Mouse (Mus musculus) ES-E14 (cell line): ENCODE data around the gene Arhgef28. TPM values are rescaled to one million over a fixed set of nuclear protein-coding genes. Genes with fewer than 3 reads are reported as not detected.

Experiments used
- DNase-seq: peaks from one replicate; pipeline ENCODE4 v3.0.0-alpha.2; 2013; ENCODE audit warnings: low read depth, low spot score
- H3K27ac ChIP-seq: 2 replicates; pipeline ENCODE4 v1.5.1; 2012; ENCODE audit warnings: low read depth, mild to moderate bottlenecking, low read length, moderate library complexity, mixed read lengths; ENCODE audit not compliant: poor library complexity, insufficient read depth, severe bottlenecking
- H3K36me3 ChIP-seq: 2 replicates; pipeline ENCODE4 v1.6.1; 2012; ENCODE audit warnings: mild to moderate bottlenecking, low read length, moderate library complexity, mixed read lengths; ENCODE audit not compliant: control insufficient read depth, poor library complexity, insufficient read depth, severe bottlenecking
- H3K4me1 ChIP-seq, 2 experiments: fragments of 150-350 bp in 1 of 2; sonication (generic) in 1 of 2; 2 replicates each; pipeline ENCODE4 v1.6.1; 2012; ENCODE audit warnings: low read length in 2 of 2, mild to moderate bottlenecking in 1 of 2, mixed read lengths in 1 of 2; ENCODE audit not compliant: control insufficient read depth in 2 of 2, insufficient read depth in 2 of 2, poor library complexity in 1 of 2
- H3K4me3 ChIP-seq, 2 experiments: fragments of 150-350 bp in 1 of 2; sonication (generic) in 1 of 2; 2 replicates each; pipeline ENCODE4 v1.5.1; 2012; ENCODE audit warnings: low read length in 2 of 2, low read depth in 1 of 2, mild to moderate bottlenecking in 1 of 2, mixed read lengths in 1 of 2; ENCODE audit not compliant: insufficient read depth in 1 of 2, poor library complexity in 1 of 2, severe bottlenecking in 1 of 2
- H3K9ac ChIP-seq: 2 replicates; pipeline ENCODE4 v1.6.1; 2012; ENCODE audit warnings: low read depth, mild to moderate bottlenecking, low read length, mixed read lengths; ENCODE audit not compliant: poor library complexity, insufficient read depth, severe bottlenecking
- H3K9me3 ChIP-seq: fragments of 150-350 bp; sonication (generic); 2 replicates; pipeline ENCODE4 v1.6.1; 2012; ENCODE audit warnings: low read depth, mild to moderate bottlenecking, low read length; ENCODE audit not compliant: control insufficient read depth, insufficient read depth
- CHD2 ChIP-seq: IDR thresholded peaks from 2 replicates; pipeline ENCODE4 v1.6.1; 2014; ENCODE audit warnings: mild to moderate bottlenecking, low read depth, low read length, inconsistent platforms
- HCFC1 ChIP-seq: IDR thresholded peaks from 2 replicates; pipeline ENCODE4 v1.6.1; 2012; ENCODE audit warnings: low read length, inconsistent platforms, borderline replicate concordance; ENCODE audit not compliant: insufficient read depth
- MAFK ChIP-seq: IDR thresholded peaks from 2 replicates; pipeline ENCODE4 v1.6.1; 2014; ENCODE audit warnings: mild to moderate bottlenecking, low read depth, low read length, inconsistent platforms; ENCODE audit not compliant: insufficient read depth
- ZC3H11A ChIP-seq: IDR thresholded peaks from 2 replicates; pipeline ENCODE4 v1.6.1; 2012; ENCODE audit warnings: low read depth, mild to moderate bottlenecking, inconsistent platforms, low read length, borderline replicate concordance
- ZNF384 ChIP-seq: IDR thresholded peaks from 2 replicates; pipeline ENCODE4 v1.6.1; 2012; ENCODE audit warnings: low read depth, low read length, inconsistent platforms
- in situ Hi-C, 2 experiments: fragments of 600-800 bp; cut with MboI; formaldehyde crosslinking; loops; one replicate each; pipeline ENCODE4 v1.15.1; 2025; ENCODE audit warnings: low sequenced_read_pairs in 2 of 2, inconsistent platforms in 1 of 2; ENCODE audit not compliant: unreplicated experiment in 2 of 2
- total RNA-seq: library from RNA; depleted of rRNA; stranded (reverse); fragments of 300-350 nt; gene quantifications from 2 replicates; pipeline ENCODE4 v1.2.3, GENCODE M21; 2012

The Arhgef28 gene
- total RNA-seq, 1 experiment = 19.0 TPM

DNA sequence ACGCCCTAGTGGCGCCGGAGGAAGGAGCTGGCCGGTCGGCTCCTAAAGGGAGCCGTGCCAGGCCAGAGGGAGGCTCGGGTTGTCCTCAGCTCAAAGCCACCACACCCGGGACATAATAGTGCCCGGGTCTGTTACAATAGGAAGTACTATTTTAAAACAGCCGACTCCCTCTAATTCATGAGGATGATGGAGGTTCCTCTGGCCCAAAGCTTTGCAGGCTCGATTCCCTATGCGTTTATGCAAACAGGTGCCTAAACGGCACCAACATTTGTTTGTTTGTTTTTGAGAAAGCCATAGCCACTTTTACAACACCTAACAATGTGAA lies 269 bp upstream of the Arhgef28 start:
- TF ChIP-seq CHD2 = no peak
- TF ChIP-seq MAFK = no peak
- TF ChIP-seq ZNF384 = no peak
- no peak for TF ChIP-seq HCFC1
- no peak for TF ChIP-seq ZC3H11A
- no peaks in the 10 kb centered on the region for H3K9me3 ChIP-seq
- no peak overlapping the region for H3K27ac ChIP-seq
- H3K4me1 ChIP-seq = peaks cover 0 to 10% of the 10 kb centered on the region in 2 experiments; a peak in 3 of 4 replicates
- no peaks in the 10 kb centered on the region for H3K36me3 ChIP-seq
- no peak for DNase-seq
- in situ Hi-C loops = no loop called here
- peak overlapping the region; percentile 59 for H3K9ac ChIP-seq
- H3K4me3 ChIP-seq = peak overlapping the region; percentile 67 to 74

- DNase-seq = no peak
- H3K27ac ChIP-seq = no peak overlapping the region
- H3K36me3 ChIP-seq = no peaks in the 10 kb centered on the region
- in situ Hi-C loops = no loop called here
- no peaks in the 10 kb centered on the region for H3K9me3 ChIP-seq
- H3K4me1 ChIP-seq = peaks cover 0 to 17% of the 10 kb centered on the region in 2 experiments; a peak in 3 of 4 replicates
- TF ChIP-seq MAFK (no peak), CHD2 (no peak), ZNF384 (no peak), HCFC1 (no peak), ZC3H11A (no peak)
- no peak overlapping the region for H3K9ac ChIP-seq
- H3K4me3 ChIP-seq = no peak overlapping the region
These were observed 1.1 kb downstream of the Arhgef28 start for GRCm38 (mm10) chr13:98205111-98205510.

- no peak overlapping the region for H3K27ac ChIP-seq
- H3K9me3 ChIP-seq = no peaks in the 10 kb centered on the region
- TF ChIP-seq HCFC1 (no peak), CHD2 (no peak), ZC3H11A (no peak), MAFK (no peak), ZNF384 (no peak)
- no peaks in the 10 kb centered on the region for H3K36me3 ChIP-seq
- no peak overlapping the region for H3K4me3 ChIP-seq
- H3K9ac ChIP-seq = no peak overlapping the region
- DNase-seq = no peak
- in situ Hi-C loops = no loop called here
- peaks cover 0 to 17% of the 10 kb centered on the region in 2 experiments; a peak in 3 of 4 replicates for H3K4me1 ChIP-seq
These were observed 1.9 kb downstream of the Arhgef28 start for GRCm38 (mm10) chr13:98204371-98204770.

- no peak for DNase-seq
- Histone ChIP-seq H3K27ac (peak overlapping the region; percentile 38; the same call in 1 of the 2 replicates), H3K36me3 (no peaks in the 10 kb centered on the region), H3K4me1 (peaks cover 0 to 17% of the 10 kb centered on the region in 2 experiments; a peak in 3 of 4 replicates), H3K4me3 (no peak overlapping the region), H3K9ac (0 out of 2 replicates have a peak overlapping the region, but pooled peaks have one; percentile 11), H3K9me3 (no peaks in the 10 kb centered on the region)
- in situ Hi-C loops = no loop called here
- no peak for TF ChIP-seq CHD2
These were observed 4.8 kb downstream of the Arhgef28 start for GRCm38 (mm10) chr13:98201436-98201835.

DNA sequence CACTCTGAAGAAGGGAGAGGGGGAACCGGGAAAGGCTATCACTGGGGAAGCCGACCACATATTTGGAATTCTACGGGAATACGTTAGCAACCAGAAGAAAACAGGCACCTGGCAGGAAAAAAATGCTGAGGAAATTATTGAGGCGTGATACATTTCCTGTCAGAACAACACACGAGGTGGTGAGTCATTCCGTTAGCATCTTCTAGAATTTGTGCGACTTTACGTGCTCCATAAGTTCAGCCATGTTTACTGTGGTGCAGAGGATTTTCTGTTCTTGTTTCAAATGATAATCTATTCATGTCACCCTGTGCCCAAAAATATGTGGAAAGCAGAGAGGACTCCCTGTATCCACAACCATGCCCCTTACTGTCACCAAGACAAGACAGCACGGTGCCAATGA lies 13.6 kb downstream of the Arhgef28 start:
- Histone ChIP-seq H3K4me3 (no peak overlapping the region), H3K9ac (no peak overlapping the region), H3K36me3 (no peaks in the 10 kb centered on the region), H3K9me3 (no peaks in the 10 kb centered on the region), H3K4me1 (peaks cover 2% of the 10 kb centered on the region in 2 experiments; a peak in 1 of 4 replicates), H3K27ac (no peak overlapping the region)
- TF ChIP-seq ZC3H11A = no peak
- TF ChIP-seq HCFC1 = no peak
- no peak for TF ChIP-seq ZNF384
- no peak for TF ChIP-seq MAFK
- DNase-seq = no peak
- in situ Hi-C loops = no loop called here
